Mouse (Mus musculus): Measurements from ENCODE around the gene Nr1d1.

DNA sequence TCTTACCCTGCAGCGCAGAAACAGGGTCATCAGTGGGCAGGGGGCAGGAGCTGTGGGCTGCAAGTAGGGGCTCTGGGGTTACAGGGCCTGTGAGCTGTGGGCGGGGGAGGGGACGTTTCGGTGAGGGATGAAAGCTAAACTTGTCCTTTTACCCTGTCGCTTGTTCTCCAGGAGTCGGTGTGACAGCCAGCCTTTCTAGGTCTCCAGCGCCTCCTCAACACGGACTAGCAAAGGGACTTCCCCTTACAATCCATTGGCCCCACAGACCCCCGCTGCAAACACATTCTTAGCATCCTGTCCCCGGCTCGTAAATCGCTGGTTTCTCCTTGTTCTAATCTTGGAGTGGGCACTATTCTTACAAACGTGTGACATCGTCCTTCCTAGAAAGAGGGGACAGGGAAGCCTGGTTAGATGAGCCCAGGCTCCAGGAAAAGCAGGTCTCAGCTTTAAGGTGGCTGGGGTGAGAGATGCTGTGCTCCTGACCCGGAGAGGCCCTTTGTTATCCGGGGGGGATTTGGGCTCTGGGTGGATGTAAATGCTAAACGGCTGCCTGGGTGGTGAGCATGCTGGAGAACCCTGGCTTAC lies 7.6 kb upstream of the Nr1d1 start:
- TF ChIP-seq POLR2A (IDR thresholded peaks at IDR 0.05; ENCODE audit: borderline replicate concordance, extremely low read depth, low read depth, low read length) = no peak
- TF ChIP-seq CTCF (IDR thresholded peaks at IDR 0.05; ENCODE audit: insufficient read depth, low read length) = no peak
